Mouse (Mus musculus): ENCODE measurements around the gene Cd69.

- TF ChIP-seq CTCF (IDR thresholded peaks at IDR 0.05; ENCODE audit: low read depth, low read length) (no peak), EP300 (IDR thresholded peaks at IDR 0.05; ENCODE audit: insufficient read depth, low read depth, low read length) (no peak)
Observed at GRCm38 (mm10) chr6:129221053-129221452, 54.2 kb downstream of the Cd69 start.
